Mouse (Mus musculus) midbrain, embryonic 13.5 days (tissue): ENCODE results near the gene Ulk3. TPM values are rescaled to one million over a fixed set of nuclear protein-coding genes. Genes with fewer than 3 reads are reported as not detected.

Source experiments
- ATAC-seq: fragments of 200-750 bp; cut with Nextera tagmentation; 2 replicates; pipeline ENCODE4 v1.8.0; 2017; ENCODE audit warnings: mild to moderate bottlenecking, moderate TSS enrichment, moderate library complexity
- H3K27ac ChIP-seq: fragments of 300-500 bp; sonication (generic); 2 replicates; pipeline ENCODE4 v1.5.1; 2015; ENCODE audit warnings: inconsistent platforms, mild to moderate bottlenecking, moderate library complexity
- H3K27me3 ChIP-seq: fragments of 300-500 bp; sonication (generic); 2 replicates; pipeline ENCODE4 v1.6.1; 2015; ENCODE audit warnings: mild to moderate bottlenecking, inconsistent platforms
- H3K36me3 ChIP-seq: fragments of 300-500 bp; sonication (generic); 2 replicates; pipeline ENCODE4 v1.6.1; 2015; ENCODE audit warnings: mild to moderate bottlenecking, inconsistent platforms
- H3K4me1 ChIP-seq: fragments of 300-500 bp; sonication (generic); replicated peaks from 2 replicates; pipeline ENCODE4 v1.6.1; 2015; ENCODE audit warnings: inconsistent platforms
- H3K4me2 ChIP-seq: fragments of 300-500 bp; sonication (generic); replicated peaks from 2 replicates; pipeline ENCODE4 v1.6.1; 2015; ENCODE audit warnings: moderate library complexity, mild to moderate bottlenecking, inconsistent platforms
- H3K4me3 ChIP-seq: fragments of 300-500 bp; sonication (generic); replicated peaks from 2 replicates; pipeline ENCODE4 v1.5.1; 2015; ENCODE audit warnings: mild to moderate bottlenecking, inconsistent platforms
- H3K9ac ChIP-seq: fragments of 300-500 bp; sonication (generic); replicated peaks from 2 replicates; pipeline ENCODE4 v1.6.1; 2015; ENCODE audit warnings: mild to moderate bottlenecking, inconsistent platforms
- H3K9me3 ChIP-seq: fragments of 300-500 bp; sonication (generic); 2 replicates; pipeline ENCODE4 v1.6.1; 2016; ENCODE audit warnings: mild to moderate bottlenecking, inconsistent platforms
- WGBS: fragments of 180-500 bp; shearing (Covaris S2); methylation state at CpG from one replicate; pipeline ENCODE4 v1.1.7; 2015; 5-methylcytosine and 5-hydroxymethylcytosine counted together
- polyA plus RNA-seq: library from polyadenylated mRNA; unstranded; fragments of >200 nt; fragmentation: Nextera tagmentation; extraction: Ambion mirVana; gene quantifications from 2 replicates; pipeline ENCODE4 v1.2.1, GENCODE M21; 2015

Gene Ulk3
- polyA plus RNA-seq, 1 experiment from 2014 or later = 23.5 TPM

GRCm38 (mm10) chr9:57640384-57640783 is 51.1 kb downstream of the Ulk3 start:
- Histone ChIP-seq H3K9ac (peak overlapping the region; percentile 44), H3K27me3 (no peaks in the 10 kb centered on the region), H3K4me1 (peaks cover 77% of the 10 kb centered on the region), H3K4me3 (peak overlapping the region; percentile 13; the same call in 1 of the 2 replicates), H3K36me3 (peaks cover 15% of the 10 kb centered on the region), H3K27ac (peak overlapping the region; percentile 59), H3K4me2 (peak overlapping the region; percentile 38), H3K9me3 (no peaks in the 10 kb centered on the region)
- 40% methylated on average over 15 of the region's 15 CpGs for WGBS
- no peak for ATAC-seq

- H3K9ac ChIP-seq = peak overlapping the region; percentile 44; the same call in 1 of the 2 replicates
- peak overlapping the region; percentile 38; the same call in 1 of the 2 replicates for H3K4me2 ChIP-seq
Observed at GRCm38 (mm10) chr9:57641022-57641421, 51.8 kb downstream of the Ulk3 start.

GRCm38 (mm10) chr9:57641775-57642550 is 52.7 kb downstream of the Ulk3 start:
- 87% methylated on average over 13 of the region's 13 CpGs for WGBS
- Histone ChIP-seq H3K9me3 (no peaks in the 10 kb centered on the region), H3K27me3 (0 out of 2 replicates have a peak, but pooled peaks cover 3% of the 10 kb centered on the region), H3K4me2 (peak overlapping the region; percentile 8; the same call in 1 of the 2 replicates), H3K4me3 (no peak overlapping the region), H3K4me1 (peaks cover 80% of the 10 kb centered on the region), H3K36me3 (peaks cover 15% of the 10 kb centered on the region), H3K27ac (no peak overlapping the region), H3K9ac (no peak overlapping the region; the same call in 1 of the 2 replicates)
- ATAC-seq = no peak

More at GRCm38 (mm10) chr9:57641022-57641421, 51.8 kb downstream of the Ulk3 start:
- H3K4me1 ChIP-seq = peaks cover 81% of the 10 kb centered on the region
- no peak for ATAC-seq
- no peaks in the 10 kb centered on the region for H3K27me3 ChIP-seq
- no peak overlapping the region for H3K27ac ChIP-seq
- H3K36me3 ChIP-seq = peaks cover 15% of the 10 kb centered on the region
- H3K9me3 ChIP-seq = no peaks in the 10 kb centered on the region
- 60% methylated on average over 1 of the region's 1 CpGs for WGBS
- H3K4me3 ChIP-seq = no peak overlapping the region

- no peak for ATAC-seq
Observed at GRCm38 (mm10) chr9:57643169-57643855, 54.1 kb downstream of the Ulk3 start.

GRCm38 (mm10) chr9:57643856-57644180 is 54.6 kb downstream of the Ulk3 start:
- ATAC-seq = no peak
- 0 out of 2 replicates have a peak overlapping the region, but pooled peaks have one; percentile 10 for H3K27ac ChIP-seq
- peak overlapping the region; percentile 98 for H3K4me2 ChIP-seq
- peaks cover 61% of the 10 kb centered on the region for H3K4me1 ChIP-seq
- WGBS = 55% methylated on average over 7 of the region's 7 CpGs
- peaks cover 15% of the 10 kb centered on the region for H3K36me3 ChIP-seq
- peak overlapping the region; percentile 97 for H3K4me3 ChIP-seq
- peak overlapping the region; percentile 98 for H3K9ac ChIP-seq
- no peaks in the 10 kb centered on the region for H3K9me3 ChIP-seq
- H3K27me3 ChIP-seq = 0 out of 2 replicates have a peak, but pooled peaks cover 6% of the 10 kb centered on the region

More at GRCm38 (mm10) chr9:57643169-57643855, 54.1 kb downstream of the Ulk3 start:
- Histone ChIP-seq H3K4me3 (peak overlapping the region; percentile 97), H3K27me3 (0 out of 2 replicates have a peak, but pooled peaks cover 6% of the 10 kb centered on the region), H3K36me3 (peaks cover 15% of the 10 kb centered on the region), H3K9me3 (no peaks in the 10 kb centered on the region), H3K27ac (no peak overlapping the region), H3K9ac (peak overlapping the region; percentile 98), H3K4me1 (peaks cover 66% of the 10 kb centered on the region), H3K4me2 (peak overlapping the region; percentile 98)
- WGBS = 72% methylated on average over 9 of the region's 9 CpGs

GRCm38 (mm10) chr9:57644442-57644943 is 55.2 kb downstream of the Ulk3 start:
- Histone ChIP-seq H3K4me2 (peak overlapping the region; percentile 98), H3K4me3 (peak overlapping the region; percentile 97), H3K4me1 (peaks cover 54% of the 10 kb centered on the region), H3K27me3 (0 out of 2 replicates have a peak, but pooled peaks cover 6% of the 10 kb centered on the region), H3K9ac (peak overlapping the region; percentile 98), H3K9me3 (no peaks in the 10 kb centered on the region), H3K27ac (peak overlapping the region; percentile 97), H3K36me3 (peaks cover 15% of the 10 kb centered on the region)
- peak; percentile 35 for ATAC-seq
- under 1% methylated on average over 18 of the region's 18 CpGs for WGBS

GRCm38 (mm10) chr9:57644944-57645893 is 56.0 kb downstream of the Ulk3 start:
- peak overlapping the region; percentile 97 for H3K4me3 ChIP-seq
- WGBS = under 1% methylated on average over 47 of the region's 85 CpGs
- peak overlapping the region; percentile 97 for H3K27ac ChIP-seq
- no peaks in the 10 kb centered on the region for H3K9me3 ChIP-seq
- peak overlapping the region; percentile 98 for H3K4me2 ChIP-seq
- H3K4me1 ChIP-seq = peaks cover 47% of the 10 kb centered on the region
- peak overlapping the region; percentile 98 for H3K9ac ChIP-seq
- H3K27me3 ChIP-seq = 0 out of 2 replicates have a peak, but pooled peaks cover 6% of the 10 kb centered on the region
- peaks cover 15% of the 10 kb centered on the region for H3K36me3 ChIP-seq
- peak; percentile 90 for ATAC-seq

Other genes with a start within 250 kb of the Ulk3 start
- gene Ppcdc, start 149.3 kb upstream of the Ulk3 start, polyA plus RNA-seq = 26.2 and 28.4 TPM in 2 replicates
- 90.9 and 91.6 TPM in 2 replicates for gene Scamp5, start 121.4 kb upstream of the Ulk3 start, polyA plus RNA-seq
- gene Rpp25, start 85.4 kb upstream of the Ulk3 start, polyA plus RNA-seq = 19.5 and 27.6 TPM in 2 replicates
- gene Cox5a, start 68.2 kb upstream of the Ulk3 start, polyA plus RNA-seq = 809 and 819 TPM in 2 replicates
- 23.2 and 24.2 TPM in 2 replicates for gene Fam219b, start 51.9 kb upstream of the Ulk3 start, polyA plus RNA-seq
- gene Mpi, start 36.7 kb upstream of the Ulk3 start, polyA plus RNA-seq = 72.2 and 79.2 TPM in 2 replicates
- gene Scamp2, start 28.5 kb upstream of the Ulk3 start, polyA plus RNA-seq = 54.2 and 57.5 TPM in 2 replicates
- 2.2 and 3.3 TPM in 2 replicates for gene Cplx3, start 16.8 kb downstream of the Ulk3 start, polyA plus RNA-seq
- not detected in 2 replicates for gene Lman1l, start 31.3 kb downstream of the Ulk3 start, polyA plus RNA-seq
- gene Csk, start 64.2 kb downstream of the Ulk3 start, polyA plus RNA-seq = 35.9 and 41.9 TPM in 2 replicates
- gene Cyp1a2, start 94.3 kb downstream of the Ulk3 start, polyA plus RNA-seq = not detected in 2 replicates
- gene Cyp1a1, start 98.5 kb downstream of the Ulk3 start, polyA plus RNA-seq = not detected in 2 replicates
- gene Edc3, start 119.1 kb downstream of the Ulk3 start, polyA plus RNA-seq = 38.1 and 40.1 TPM in 2 replicates
- 80.0 and 84.9 TPM in 2 replicates for gene Clk3, start 176.4 kb downstream of the Ulk3 start, polyA plus RNA-seq
- 15.1 and 18.0 TPM in 2 replicates for gene Arid3b, start 247.3 kb downstream of the Ulk3 start, polyA plus RNA-seq